Comparison of ENCODE assay signal across 26 mouse cellular contexts in the genomic region with DNA sequence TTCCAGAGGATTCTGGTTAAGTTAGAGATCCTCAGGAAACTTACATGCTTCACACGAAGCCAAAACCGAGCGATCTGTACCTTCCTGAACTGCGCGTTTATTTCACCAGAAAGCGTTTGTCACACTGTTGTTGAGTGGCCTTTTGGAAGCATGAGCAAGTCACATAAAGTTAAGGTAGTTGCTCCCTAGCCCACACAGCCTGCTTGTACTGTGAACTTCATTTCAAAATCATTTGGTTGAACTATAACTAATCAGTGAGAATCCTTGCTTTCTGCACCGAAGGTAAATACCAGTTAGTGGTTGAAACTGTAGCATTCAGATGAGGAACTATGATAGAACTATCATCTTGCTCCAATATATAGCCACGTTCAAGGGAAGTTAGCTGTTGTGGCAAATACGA. TPM values are rescaled to one million over a fixed set of nuclear protein-coding genes. Genes with fewer than 3 reads are reported as not detected.
DNase-seq lines count a peak whose midpoint lies in the region; ATAC-seq lines count a peak whose summit lies in the region.
"Had no signal": no experiment of that assay in that cellular context is flagged by ENCODE, and none has a peak within 500 bp of the region (broad histone marks: within the 10 kb centered on the region; RNA-seq: fewer than 3 reads in every experiment).

No protein-coding gene starts in this region.

- no peak overlapping the region for H3K9ac ChIP-seq in kidney, embryonic 15.5 days
- H3K9ac ChIP-seq in liver, embryonic 12.5 days: no peak overlapping the region
- H3K9ac ChIP-seq: intestine, embryonic 15.5 days; midbrain, embryonic 13.5 days; neural tube, embryonic 13.5 days had no signal

- peak; percentile 35 for DNase-seq in kidney, adult 11 months
- DNase-seq in kidney, adult 18-20 months: no peak
- DNase-seq in heart, adult 11 months: no peak
- DNase-seq: adrenal gland, postnatal 36 days; cerebellum, adult 9-10 months; gastrocnemius, adult 2 months; lung, adult 18-20 months; right cerebral cortex, postnatal 4 days; thymus, postnatal 25 days had no signal

- H3K4me1 ChIP-seq in kidney, embryonic 15.5 days: 0 out of 2 replicates have a peak, but pooled peaks cover 3% of the 10 kb centered on the region
- no peaks in the 10 kb centered on the region for H3K4me1 ChIP-seq in liver, embryonic 12.5 days
- H3K4me1 ChIP-seq: hindbrain, embryonic 10.5 days; intestine, embryonic 15.5 days; limb, embryonic 10.5 days; megakaryocyte, embryonic 14.5 days; midbrain, embryonic 13.5 days; neural tube, embryonic 13.5 days had no signal

- 0 out of 2 replicates have a peak overlapping the region, but pooled peaks have one; percentile 13 for H3K27ac ChIP-seq in kidney, embryonic 15.5 days
- H3K27ac ChIP-seq in liver, embryonic 12.5 days: 0 out of 2 replicates have a peak overlapping the region, but pooled peaks have one; percentile 4
- H3K27ac ChIP-seq: gastrocnemius, adult 2 months; hindbrain, embryonic 10.5 days; intestine, embryonic 15.5 days; limb, embryonic 10.5 days; midbrain, embryonic 13.5 days; neural tube, embryonic 13.5 days had no signal

- no peak overlapping the region for H3K4me3 ChIP-seq in kidney, embryonic 15.5 days (replicated peaks)
- H3K4me3 ChIP-seq in liver, embryonic 12.5 days: no peak overlapping the region
- H3K4me3 ChIP-seq: gastrocnemius, adult 2 months; hindbrain, embryonic 10.5 days; intestine, embryonic 15.5 days; limb, embryonic 10.5 days; megakaryocyte, embryonic 14.5 days; midbrain, embryonic 13.5 days; myocyte; neural tube, embryonic 13.5 days had no signal

- no peak overlapping the region for H3K4me2 ChIP-seq in kidney, embryonic 15.5 days
- no peak overlapping the region for H3K4me2 ChIP-seq in liver, embryonic 12.5 days
- H3K4me2 ChIP-seq: heart, embryonic 11.5 days; intestine, embryonic 15.5 days; midbrain, embryonic 13.5 days; neural tube, embryonic 13.5 days had no signal

- H3K9me3 ChIP-seq in kidney, embryonic 15.5 days (replicated peaks): no peaks in the 10 kb centered on the region
- no peaks in the 10 kb centered on the region for H3K9me3 ChIP-seq in liver, embryonic 12.5 days (replicated peaks)
- H3K9me3 ChIP-seq: hindbrain, embryonic 10.5 days; intestine, embryonic 15.5 days; limb, embryonic 10.5 days; midbrain, embryonic 13.5 days; neural tube, embryonic 13.5 days had no signal

- no peak for ATAC-seq in kidney, embryonic 15.5 days (replicated peaks; ENCODE audit: low FRiP score)
- no peak for ATAC-seq in liver, embryonic 12.5 days
- 0 out of 2 replicates have a peak, but pooled peaks have one; percentile 20 for ATAC-seq in megakaryocyte progenitor cell, adult 5-6 weeks (replicated peaks; ENCODE audit: poor library complexity)
- ATAC-seq in erythroblast, adult 5-6 weeks (replicated peaks; ENCODE audit: low FRiP score, poor library complexity, severe bottlenecking): no peak
- ATAC-seq: forebrain, embryonic 14.5 days; hindbrain, embryonic 16.5 days; intestine, embryonic 15.5 days; midbrain, embryonic 13.5 days had no signal

- 91% methylated on average over 9 of the region's 9 CpGs for WGBS in kidney, embryonic 15.5 days
- WGBS in liver, embryonic 12.5 days (ENCODE audit: insufficient replicate concordance): 68% methylated on average over 9 of the region's 9 CpGs

- no peaks in the 10 kb centered on the region for H3K27me3 ChIP-seq in kidney, embryonic 15.5 days
- H3K27me3 ChIP-seq in liver, embryonic 12.5 days (replicated peaks): no peaks in the 10 kb centered on the region
- H3K27me3 ChIP-seq: intestine, embryonic 15.5 days; megakaryocyte, embryonic 14.5 days; midbrain, embryonic 13.5 days; neural tube, embryonic 13.5 days had no signal

- no peaks in the 10 kb centered on the region for H3K36me3 ChIP-seq in kidney, embryonic 15.5 days
- no peaks in the 10 kb centered on the region for H3K36me3 ChIP-seq in liver, embryonic 12.5 days
- H3K36me3 ChIP-seq: hindbrain, embryonic 10.5 days; intestine, embryonic 15.5 days; limb, embryonic 10.5 days; midbrain, embryonic 13.5 days; neural tube, embryonic 13.5 days had no signal

RNA-seq across cellular contexts. Expression of a gene that starts 4.2 kb away (rescaled TPM):
- 0.08 TPM in 1 of 2 replicates, not detected in the other for polyA plus RNA-seq in kidney, embryonic 15.5 days (2015; fragmentation: Nextera tagmentation; extraction: Ambion mirVana)
- polyA plus RNA-seq in liver, embryonic 12.5 days (2016; fragmentation: Nextera tagmentation; extraction: Ambion mirVana): not detected in 2 replicates
- 0.10 TPM in 1 of 2 replicates, not detected in the other for total RNA-seq in megakaryocyte progenitor cell, adult 5-6 weeks (2015)
- total RNA-seq in megakaryocyte progenitor cell, adult 5-6 weeks (2017): not detected in 2 replicates
- total RNA-seq in erythroblast, adult 5-6 weeks (2015; ENCODE audit: low replicate concordance): not detected in 2 replicates
- 0.51 TPM in 1 of 2 replicates, not detected in the other for total RNA-seq in erythroblast, adult 5-6 weeks (2017; ENCODE audit: low replicate concordance)
- total RNA-seq: adrenal gland, postnatal 36 days; gastrocnemius, adult 2 months had no signal
- polyA plus RNA-seq: gonadal fat pad, adult 2 months; heart, postnatal 0 days; limb, embryonic 10.5 days; myocyte; stomach, embryonic 14.5 days had no signal

RNA-seq across cellular contexts. Expression of a gene that starts 39.1 kb away (rescaled TPM):
- 67.3 and 77.3 TPM in 2 replicates for polyA plus RNA-seq in kidney, embryonic 15.5 days (2015; fragmentation: Nextera tagmentation; extraction: Ambion mirVana)
- 24.0 and 28.1 TPM in 2 replicates for polyA plus RNA-seq in liver, embryonic 12.5 days (2016; fragmentation: Nextera tagmentation; extraction: Ambion mirVana)
- 56.9 and 60.7 TPM in 2 replicates for total RNA-seq in megakaryocyte progenitor cell, adult 5-6 weeks (2015)
- total RNA-seq in megakaryocyte progenitor cell, adult 5-6 weeks (2017): 44.1 and 50.4 TPM in 2 replicates
- total RNA-seq in erythroblast, adult 5-6 weeks (2015; ENCODE audit: low replicate concordance): 19.0 and 36.7 TPM in 2 replicates
- 13.1 and 18.7 TPM in 2 replicates for total RNA-seq in erythroblast, adult 5-6 weeks (2017; ENCODE audit: low replicate concordance)

RNA-seq across cellular contexts. Expression of a gene that starts 45.3 kb away (rescaled TPM):
- 71.1 and 72.0 TPM in 2 replicates for polyA plus RNA-seq in kidney, embryonic 15.5 days (2015; fragmentation: Nextera tagmentation; extraction: Ambion mirVana)
- polyA plus RNA-seq in liver, embryonic 12.5 days (2016; fragmentation: Nextera tagmentation; extraction: Ambion mirVana): 50.5 and 53.5 TPM in 2 replicates
- total RNA-seq in megakaryocyte progenitor cell, adult 5-6 weeks (2015): 38.8 and 48.0 TPM in 2 replicates
- total RNA-seq in megakaryocyte progenitor cell, adult 5-6 weeks (2017): 14.1 and 16.2 TPM in 2 replicates
- 7.3 and 9.2 TPM in 2 replicates for total RNA-seq in erythroblast, adult 5-6 weeks (2015; ENCODE audit: low replicate concordance)
- 2.2 and 8.5 TPM in 2 replicates for total RNA-seq in erythroblast, adult 5-6 weeks (2017; ENCODE audit: low replicate concordance)
